Mouse (Mus musculus): Measurements from ENCODE around the gene Tmc6.

DNA sequence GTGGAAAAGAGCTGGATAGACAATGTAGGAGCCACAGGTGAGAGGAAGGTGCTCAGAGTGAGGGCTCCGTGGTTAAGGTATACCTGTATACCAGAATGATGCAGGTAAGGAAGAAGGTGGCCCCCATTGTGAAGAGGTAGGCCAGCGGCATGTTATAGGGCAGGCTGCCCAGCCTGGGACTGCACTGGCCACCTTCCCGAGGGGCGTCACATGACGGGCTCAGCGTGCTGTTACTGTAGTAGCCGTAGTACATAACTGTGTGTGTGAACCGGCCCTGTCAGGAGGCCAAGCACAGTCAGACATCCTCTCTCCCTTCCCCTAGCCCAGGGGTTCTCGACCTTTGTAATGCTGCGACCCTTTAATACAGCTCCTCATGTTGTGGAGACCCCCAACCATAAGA lies 7.1 kb downstream of the Tmc6 start:
- TF ChIP-seq CTCF (IDR thresholded peaks at IDR 0.05; ENCODE audit: low read depth, low read length) (no peak), POLR2A (IDR thresholded peaks at IDR 0.05; ENCODE audit: borderline replicate concordance, low read depth, low read length) (no peak)
